Mouse (Mus musculus) C2C12 (cell line): ENCODE results near the gene Plekha4. TPM values are rescaled to one million over a fixed set of nuclear protein-coding genes. Genes with fewer than 3 reads are reported as not detected.

ENCODE experiments used
- H3K27me3 ChIP-seq: one replicate; pipeline ENCODE4 v1.6.1; 2011; ENCODE audit not compliant: control insufficient read depth, insufficient read depth, insufficient read length
- H3K36me3 ChIP-seq: one replicate; pipeline ENCODE4 v1.6.1; 2011; ENCODE audit not compliant: control insufficient read depth, insufficient read depth
- H3K4me3 ChIP-seq: one replicate; pipeline ENCODE4 v1.5.1; 2011; ENCODE audit warnings: mild to moderate bottlenecking, control low read depth; ENCODE audit not compliant: poor library complexity, insufficient read depth, severe bottlenecking
- H3K79me2 ChIP-seq: one replicate; pipeline ENCODE4 v1.6.1; 2011; ENCODE audit not compliant: control insufficient read depth, insufficient read depth
- H3K79me3 ChIP-seq: one replicate; pipeline ENCODE4 v1.6.1; 2011; ENCODE audit warnings: low read depth, control low read depth
- H3ac ChIP-seq: one replicate; pipeline ENCODE3; 2011; ENCODE audit warnings: low read depth; ENCODE audit not compliant: control insufficient read depth, insufficient read length
- CEBPB ChIP-seq: IDR thresholded peaks from one replicate; pipeline ENCODE4 v1.6.1; 2011; ENCODE audit warnings: low read depth, mild to moderate bottlenecking, control low read depth, moderate library complexity
- CTCF ChIP-seq: IDR thresholded peaks from one replicate; pipeline ENCODE4 v1.5.1; 2011; ENCODE audit not compliant: control insufficient read depth, insufficient read depth, insufficient read length
- FOSL1 ChIP-seq: IDR thresholded peaks from one replicate; pipeline ENCODE4 v1.8.0; 2011; ENCODE audit warnings: mild to moderate bottlenecking, low read length; ENCODE audit not compliant: poor library complexity, insufficient read depth, severe bottlenecking
- MAX ChIP-seq: IDR thresholded peaks from one replicate; pipeline ENCODE4 v1.6.1; 2011; ENCODE audit warnings: mild to moderate bottlenecking, control low read depth
- MYOD1 ChIP-seq: IDR thresholded peaks from one replicate; pipeline ENCODE4 v1.6.1; 2011; ENCODE audit warnings: low read depth; ENCODE audit not compliant: control insufficient read depth, insufficient read length
- MYOG ChIP-seq: IDR thresholded peaks from one replicate; pipeline ENCODE4 v1.6.1; 2011; ENCODE audit not compliant: control insufficient read depth, insufficient read length; ENCODE audit errors: extremely low read depth
- USF1 ChIP-seq: IDR thresholded peaks from one replicate; pipeline ENCODE4 v1.6.1; 2011; ENCODE audit warnings: low read depth, mild to moderate bottlenecking, control low read depth, moderate library complexity
- polyA plus RNA-seq: library from polyadenylated mRNA; unstranded; fragments of >200 nt; fragmentation: generic; extraction: Trizol; gene quantifications from one replicate; pipeline ENCODE4 v1.2.1, GENCODE M21; 2012; ENCODE audit warnings: missing spikeins

Plekha4 gene
- polyA plus RNA-seq, 1 experiment: 0.89 TPM

DNA sequence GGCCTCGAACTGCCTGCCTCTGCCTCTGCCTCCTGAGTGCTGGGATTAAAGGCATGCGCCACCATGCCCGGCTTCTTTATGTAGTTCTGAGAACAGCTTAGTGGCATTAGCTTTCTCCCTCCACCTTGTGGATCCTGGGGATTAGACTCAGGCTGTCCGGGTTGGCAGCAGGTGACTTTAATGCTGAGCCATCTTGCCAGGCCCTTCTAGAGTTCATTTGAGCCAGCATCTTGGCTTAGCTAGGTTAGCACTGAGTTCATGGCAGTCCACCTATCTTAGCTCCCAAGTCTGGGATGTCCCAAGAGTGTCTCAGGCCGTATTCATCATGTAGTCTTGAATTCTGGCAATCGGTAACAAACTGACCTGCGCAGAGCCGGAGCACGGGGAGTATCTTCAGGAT lies 39.3 kb downstream of the Plekha4 start:
- TF ChIP-seq MYOG: no peak
- Histone ChIP-seq H3K79me3 (no peaks in the 10 kb centered on the region), H3K36me3 (no peaks in the 10 kb centered on the region), H3K27me3 (no peaks in the 10 kb centered on the region), H3K79me2 (no peaks in the 10 kb centered on the region), H3K4me3 (no peak overlapping the region), H3ac (no peak overlapping the region)

DNA sequence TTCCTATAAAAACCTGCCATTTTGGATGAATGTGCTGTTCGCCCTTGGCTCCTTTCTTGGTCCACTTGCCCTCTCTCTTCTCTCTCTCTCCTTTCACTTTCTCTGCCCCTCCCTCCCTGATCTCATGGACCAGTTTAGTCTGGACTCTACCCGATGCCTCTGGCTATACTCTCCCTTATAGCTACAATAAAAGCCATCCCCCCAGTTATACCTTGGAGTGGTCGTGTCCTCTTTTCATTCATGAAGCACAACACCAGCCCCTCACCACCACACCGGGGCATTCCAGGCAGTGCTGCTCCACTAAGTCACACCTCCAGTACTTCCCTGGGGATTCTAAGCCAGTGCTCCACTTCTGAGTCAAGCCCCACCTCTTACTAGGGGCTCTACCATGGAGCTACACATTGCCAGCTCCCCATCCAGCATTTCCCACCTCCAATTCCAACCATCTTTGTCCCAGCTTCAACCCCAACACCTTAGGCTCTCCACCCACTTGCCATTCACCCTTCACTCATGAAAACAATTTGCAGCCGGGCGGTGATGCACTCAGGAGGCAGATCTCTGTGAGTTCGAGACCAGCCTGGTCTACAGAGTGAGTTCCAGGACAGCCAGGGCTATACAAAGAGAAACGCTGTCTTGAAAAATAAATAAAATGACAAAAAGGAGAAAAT lies 41.1 kb downstream of the Plekha4 start:
- no peaks in the 10 kb centered on the region for H3K27me3 ChIP-seq
- no peak overlapping the region for H3ac ChIP-seq
- no peak overlapping the region for H3K4me3 ChIP-seq
- H3K79me3 ChIP-seq: no peaks in the 10 kb centered on the region
- TF ChIP-seq MAX (no peak), CTCF (no peak)
- H3K79me2 ChIP-seq: peaks cover 9% of the 10 kb centered on the region
- H3K36me3 ChIP-seq: no peaks in the 10 kb centered on the region

DNA sequence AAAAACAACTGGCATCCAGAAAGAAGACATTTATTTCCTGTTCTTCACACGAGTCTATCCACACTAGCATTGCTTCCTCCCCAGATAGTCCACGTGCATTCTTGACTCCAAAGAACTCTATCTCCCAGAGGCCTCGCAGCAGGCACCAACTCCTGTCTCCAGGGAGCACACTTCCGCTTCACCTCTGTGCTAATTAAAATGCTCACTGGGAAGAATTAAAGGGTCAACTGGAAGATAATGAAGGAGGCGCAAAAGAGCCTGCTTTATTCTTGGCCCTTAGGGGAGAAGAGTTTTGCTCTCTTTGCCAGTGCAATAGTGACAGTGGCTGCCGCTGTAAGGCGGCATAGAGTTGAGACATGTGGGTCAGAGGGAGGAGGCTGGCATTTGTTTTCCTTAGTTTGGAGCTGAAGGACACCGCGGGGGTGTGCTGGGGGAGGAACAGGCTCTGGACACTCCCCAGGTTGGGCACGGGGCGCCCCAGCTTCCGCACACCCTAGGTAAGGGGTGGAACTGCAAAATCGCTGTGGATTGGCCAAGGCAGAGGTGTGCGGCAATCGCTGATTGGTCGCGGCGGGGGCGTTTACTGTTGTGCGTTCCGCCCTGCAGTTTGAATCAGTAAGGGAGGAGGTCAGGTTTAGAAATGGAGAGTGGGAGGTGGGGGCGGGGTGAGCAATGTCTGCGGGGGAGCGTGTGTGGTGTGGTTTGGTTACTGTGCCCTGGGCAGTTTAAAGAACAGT lies 41.8 kb downstream of the Plekha4 start:
- no peaks in the 10 kb centered on the region for H3K36me3 ChIP-seq

DNA sequence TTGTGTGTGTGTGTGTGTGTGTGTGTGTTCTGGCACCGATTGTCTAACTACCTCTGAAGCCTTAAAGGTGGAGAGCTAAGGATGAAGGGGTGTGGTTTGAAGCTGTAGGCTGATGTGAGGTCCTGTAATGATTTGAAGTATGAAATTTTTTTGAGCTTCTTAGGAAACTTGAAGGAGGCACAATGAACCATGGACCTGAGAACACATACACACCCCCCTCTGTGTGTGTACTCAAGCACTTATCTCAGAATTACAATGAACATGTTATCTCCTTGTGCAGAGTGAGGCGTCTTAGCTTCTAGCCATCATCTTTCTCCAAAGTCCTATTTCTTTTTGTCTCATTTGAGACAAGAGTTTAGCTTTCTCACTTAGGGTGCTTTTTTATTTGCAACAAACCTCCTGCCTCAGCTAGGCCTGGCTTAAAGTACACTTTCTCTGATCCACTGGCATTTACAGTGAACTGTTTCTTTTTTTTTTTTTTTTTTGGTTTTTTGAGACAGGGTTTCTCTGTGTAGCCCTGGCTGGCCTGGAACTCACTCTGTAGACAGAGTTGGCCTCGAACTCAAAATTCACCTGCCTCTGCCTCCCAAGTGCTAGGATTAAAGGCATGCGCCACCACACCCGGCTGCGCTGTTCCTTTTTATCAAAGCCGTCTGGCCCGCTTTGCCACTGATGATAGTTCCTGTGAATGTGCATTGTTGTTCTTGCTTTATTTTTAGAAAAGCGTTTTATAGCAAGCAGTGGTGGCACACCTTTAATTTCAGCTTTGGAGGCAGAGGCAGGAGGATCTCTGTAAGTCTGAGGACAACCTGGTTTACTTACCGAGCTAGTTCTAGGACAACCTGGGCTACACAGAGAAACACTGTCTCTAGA lies 42.7 kb downstream of the Plekha4 start:
- no peaks in the 10 kb centered on the region for H3K79me3 ChIP-seq

More for the DNA sequence above, 41.8 kb downstream of the Plekha4 start:
- peaks cover 9% of the 10 kb centered on the region for H3K79me2 ChIP-seq
- no peaks in the 10 kb centered on the region for H3K27me3 ChIP-seq
- no peak overlapping the region for H3K4me3 ChIP-seq
- no peaks in the 10 kb centered on the region for H3K79me3 ChIP-seq
- TF ChIP-seq USF1 (no peak), MYOD1 (no peak), MAX (no peak), MYOG (no peak), CTCF (no peak), FOSL1 (no peak), CEBPB (no peak)
- no peak overlapping the region for H3ac ChIP-seq

DNA sequence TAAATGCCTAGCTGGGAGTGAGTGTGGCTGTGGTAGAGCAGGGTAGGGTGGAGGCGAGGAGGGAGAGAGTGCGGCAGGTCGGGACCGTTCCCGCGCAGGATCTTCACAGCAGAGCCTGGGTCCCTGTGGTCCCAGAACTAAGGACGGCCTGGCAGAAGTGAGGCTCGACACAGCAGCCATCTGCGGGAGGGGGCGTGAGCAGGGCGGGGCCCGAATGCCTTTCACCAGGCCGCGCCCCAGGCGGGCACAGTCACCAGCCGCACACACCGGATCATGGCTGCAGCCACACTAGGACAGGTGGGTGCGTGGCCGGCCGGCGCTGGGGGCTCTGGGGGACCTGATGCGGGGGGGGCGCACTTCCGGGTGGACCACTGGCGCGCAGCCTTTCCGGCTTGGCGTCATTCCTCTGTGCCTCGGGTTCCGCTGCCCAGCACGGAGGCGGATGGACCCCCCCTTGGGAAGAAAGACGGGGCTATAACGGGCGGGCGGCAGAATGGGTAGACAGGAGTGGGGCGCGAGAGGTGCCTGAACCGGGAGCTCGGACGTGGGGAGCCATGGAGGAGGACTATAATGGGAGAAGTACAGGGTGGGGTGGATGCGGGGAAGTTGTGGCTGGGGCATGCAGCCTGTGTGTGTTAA lies 44.1 kb downstream of the Plekha4 start, which contains the start of gene Bcat2:
Bcat2 (plus strand) TSS at position 51 of the 639 bp plus-strand sequence.
- no peaks in the 10 kb centered on the region for H3K79me3 ChIP-seq

More for the DNA sequence above, 42.7 kb downstream of the Plekha4 start:
- TF ChIP-seq CTCF: no peak
- TF ChIP-seq MYOG: no peak
- no peak for TF ChIP-seq MAX
- TF ChIP-seq USF1: no peak
- TF ChIP-seq CEBPB: no peak
- TF ChIP-seq MYOD1: no peak
- no peak for TF ChIP-seq FOSL1
- H3K27me3 ChIP-seq: no peaks in the 10 kb centered on the region
- no peaks in the 10 kb centered on the region for H3K36me3 ChIP-seq
- H3ac ChIP-seq: no peak overlapping the region
- peaks cover 9% of the 10 kb centered on the region for H3K79me2 ChIP-seq
- no peak overlapping the region for H3K4me3 ChIP-seq

DNA sequence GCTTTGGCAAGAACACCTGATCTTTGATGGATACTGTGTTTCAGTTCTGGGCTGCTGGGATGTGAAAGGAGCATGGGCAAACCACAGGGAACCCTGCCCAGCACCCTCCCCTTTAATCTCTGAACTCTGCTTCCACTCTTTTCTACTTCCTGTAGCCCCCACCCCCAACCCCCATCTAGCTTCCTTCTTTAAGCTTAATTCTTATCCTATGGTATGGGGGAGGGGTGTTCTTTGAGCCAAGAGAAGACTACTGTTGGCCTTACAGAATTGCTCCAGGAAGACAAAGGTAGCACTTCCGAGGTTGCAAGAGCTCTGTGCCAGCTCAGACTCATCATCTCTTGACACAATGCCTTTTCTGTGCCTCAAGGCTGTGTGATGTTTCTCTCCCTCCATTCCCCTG lies 45.8 kb downstream of the Plekha4 start:
- peaks cover 9% of the 10 kb centered on the region for H3K79me2 ChIP-seq
- no peaks in the 10 kb centered on the region for H3K79me3 ChIP-seq
- no peak overlapping the region for H3ac ChIP-seq
- no peaks in the 10 kb centered on the region for H3K27me3 ChIP-seq
- peaks cover 5% of the 10 kb centered on the region for H3K36me3 ChIP-seq
- no peak overlapping the region for H3K4me3 ChIP-seq
- TF ChIP-seq USF1 (no peak), MYOG (no peak), CEBPB (no peak), MAX (no peak), CTCF (no peak), MYOD1 (no peak), FOSL1 (no peak)

More for the DNA sequence above, 44.1 kb downstream of the Plekha4 start, which contains the start of gene Bcat2:
- H3K79me2 ChIP-seq: peaks cover 9% of the 10 kb centered on the region
- TF ChIP-seq FOSL1 (no peak), USF1 (no peak), CTCF (no peak), MYOG (no peak)
- H3K27me3 ChIP-seq: no peaks in the 10 kb centered on the region
- no peaks in the 10 kb centered on the region for H3K36me3 ChIP-seq
- peak within 1 kb of the TSS; percentile 38 for H3ac ChIP-seq
- H3K4me3 ChIP-seq: peak within 1 kb of the TSS; percentile 41
